Mouse (Mus musculus) megakaryocyte, embryonic 14.5 days (primary cell): ENCODE data around the gene March8.

Experiments used
- FLI1 ChIP-seq: IDR thresholded peaks from 2 replicates; pipeline ENCODE4 v1.6.1; 2012; ENCODE audit warnings: low read length, inconsistent platforms, mixed read lengths
- GATA1 ChIP-seq: IDR thresholded peaks from 3 replicates; pipeline ENCODE4 v1.6.1; 2012; ENCODE audit warnings: mixed read lengths, low read length, inconsistent platforms, borderline replicate concordance

DNA sequence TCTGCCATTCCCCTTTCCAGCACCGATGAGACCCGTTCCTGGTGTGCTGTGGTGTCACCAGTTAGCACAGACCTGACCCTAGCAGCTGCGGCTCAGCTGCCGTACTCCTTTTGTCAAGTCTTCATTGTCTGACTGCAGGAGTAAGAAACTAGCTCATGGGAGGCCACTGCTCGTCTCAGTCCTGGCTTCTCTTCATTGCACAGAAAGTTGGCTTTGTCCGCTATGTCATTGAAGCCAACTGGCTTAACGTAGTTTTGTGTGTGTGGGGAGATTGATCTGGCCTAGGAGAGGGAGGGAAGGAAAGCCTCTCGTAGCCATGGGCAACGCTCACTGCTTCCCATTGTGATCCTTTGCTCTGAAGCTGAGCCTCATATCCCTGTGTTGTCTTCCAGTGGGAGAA lies 67.4 kb downstream of the March8 start:
- TF ChIP-seq GATA1 (no peak), FLI1 (no peak)
